Mouse (Mus musculus) olfactory bulb, adult 2 months (tissue): Measurements from ENCODE around the gene Zfyve28.

Experiments used
- CTCF ChIP-seq: fragments of 200-500 bp; IDR thresholded peaks from 2 replicates; pipeline ENCODE4 v1.5.1; 2012; ENCODE audit warnings: low read depth, mild to moderate bottlenecking, low read length, moderate library complexity; ENCODE audit not compliant: insufficient read depth
- POLR2A ChIP-seq: fragments of 200-500 bp; IDR thresholded peaks from 2 replicates; pipeline ENCODE4 v1.6.1; 2012; ENCODE audit warnings: mild to moderate bottlenecking, low read depth, low read length, moderate library complexity; ENCODE audit not compliant: insufficient read depth

- TF ChIP-seq CTCF (no peak), POLR2A (no peak)
Observed at GRCm38 (mm10) chr5:34269921-34270465, 18.3 kb downstream of the Zfyve28 start.
